Mouse (Mus musculus) spleen, adult 2 months (tissue): Measurements from ENCODE around the gene Pnpla2.

Experiments
- CTCF ChIP-seq: fragments of 200-500 bp; IDR thresholded peaks from 2 replicates; pipeline ENCODE4 v1.5.1; 2011; ENCODE audit warnings: mild to moderate bottlenecking, inconsistent platforms; ENCODE audit not compliant: insufficient read depth, insufficient read length, insufficient replicate concordance; ENCODE audit errors: extremely low read depth
- POLR2A ChIP-seq: fragments of 200-500 bp; IDR thresholded peaks from 2 replicates; pipeline ENCODE4 v1.6.1; 2011; ENCODE audit warnings: low read depth, low read length, inconsistent platforms

DNA sequence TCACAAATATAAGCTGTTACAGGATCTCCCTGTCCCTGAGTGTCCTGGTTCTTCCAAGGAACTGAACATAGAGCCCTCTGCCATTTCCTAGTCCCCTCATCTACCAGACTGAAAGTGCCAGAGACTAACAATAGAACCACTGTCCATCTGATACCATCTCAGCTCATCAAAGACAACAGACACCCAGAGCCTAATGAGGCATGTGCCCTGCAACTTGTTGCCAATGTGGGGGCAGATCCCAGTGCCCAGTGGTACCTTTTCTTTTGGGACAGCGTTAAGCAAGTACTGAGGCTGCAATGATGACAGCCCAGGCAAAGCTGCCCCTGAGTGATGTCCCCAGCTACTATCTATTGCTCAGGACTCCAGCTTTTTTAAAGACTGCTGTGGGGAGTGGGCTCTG lies 31.2 kb downstream of the Pnpla2 start:
- TF ChIP-seq POLR2A (no peak), CTCF (no peak)
